Mouse (Mus musculus) yolk sac, embryonic 10.5 days (tissue): Measurements from ENCODE around the gene Cenpj.

Source experiments
- DNase-seq: peaks from one replicate; pipeline ENCODE4 v3.0.0-alpha.2; 2017; ENCODE audit warnings: low spot score

The Cenpj gene

DNA sequence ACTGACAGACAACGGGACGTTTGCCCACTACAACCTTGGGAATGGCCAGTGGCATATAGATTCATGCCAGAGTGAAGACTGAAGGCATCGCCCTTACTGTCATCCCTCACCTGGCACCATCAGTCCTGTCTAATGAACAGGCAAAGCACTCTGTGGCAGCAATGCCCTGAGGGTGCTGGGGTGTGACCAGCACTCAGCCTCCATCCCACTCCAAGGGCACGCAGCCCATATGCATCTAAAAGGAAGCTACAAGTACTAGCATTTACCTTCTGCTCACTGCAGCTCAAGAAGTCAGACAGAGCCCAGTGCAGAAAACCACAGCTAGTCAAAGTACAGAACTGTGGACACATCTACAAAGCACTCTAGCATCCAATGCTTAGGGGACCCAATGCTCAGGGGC, 29.7 kb downstream of the Cenpj start:
- no peak for DNase-seq

DNA sequence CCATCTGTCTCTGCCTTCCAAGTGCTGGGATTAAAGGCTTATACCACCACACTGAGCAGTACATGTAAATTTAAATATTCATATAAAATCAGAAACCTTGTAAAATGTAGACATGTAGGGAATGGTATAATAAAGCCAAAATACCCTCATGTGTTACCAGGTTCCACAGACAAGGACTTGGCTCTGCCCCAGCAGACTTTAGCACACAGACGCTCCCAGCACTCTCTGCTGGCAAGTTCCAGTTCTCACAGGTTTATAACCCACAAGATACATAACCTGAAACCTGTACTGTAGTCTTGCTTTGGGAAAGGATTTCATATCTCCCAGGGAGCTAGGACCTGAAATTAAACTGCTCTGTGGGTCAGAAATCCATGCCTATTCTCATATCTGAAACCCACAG, 30.3 kb downstream of the Cenpj start:
- no peak for DNase-seq

DNA sequence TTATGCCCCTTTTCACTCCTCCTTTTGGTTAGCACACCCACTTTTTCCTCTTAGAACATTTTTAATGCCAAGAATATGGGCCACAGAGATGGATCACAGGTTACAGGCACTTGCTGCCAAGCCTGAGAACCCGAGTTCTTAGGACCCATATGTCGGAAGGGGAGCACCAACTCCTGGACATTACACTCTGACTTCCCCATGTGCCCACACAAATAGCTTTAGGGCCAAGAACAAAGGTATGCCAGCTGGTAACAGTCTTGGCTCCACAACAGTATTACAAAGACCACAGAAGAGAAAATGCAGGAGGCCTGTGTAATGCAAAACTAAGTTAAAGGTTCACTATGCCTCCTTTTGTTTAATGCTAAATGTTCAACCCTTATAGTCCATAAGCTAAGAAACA, 44.4 kb downstream of the Cenpj start:
- no peak for DNase-seq

DNA sequence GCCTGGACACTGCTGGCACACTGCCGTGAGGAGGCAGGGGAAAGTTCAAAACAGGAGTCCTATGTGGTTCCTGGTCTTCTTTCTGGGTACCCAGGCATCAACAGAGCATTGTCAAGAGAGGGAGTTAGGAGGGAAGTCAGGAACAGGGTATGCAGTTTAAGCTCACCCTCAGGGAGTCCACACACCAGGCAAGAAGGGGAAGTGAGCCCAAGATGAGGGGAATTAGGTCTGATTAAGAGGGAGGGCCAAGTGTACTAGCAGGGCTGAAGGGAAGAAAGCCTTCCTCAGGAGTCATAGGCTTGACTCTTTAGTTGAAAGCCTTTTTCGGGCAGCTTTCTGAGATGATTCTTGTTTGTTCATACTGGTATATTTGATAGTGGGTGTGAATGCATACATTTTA, 60.5 kb downstream of the Cenpj start:
- no peak for DNase-seq

DNA sequence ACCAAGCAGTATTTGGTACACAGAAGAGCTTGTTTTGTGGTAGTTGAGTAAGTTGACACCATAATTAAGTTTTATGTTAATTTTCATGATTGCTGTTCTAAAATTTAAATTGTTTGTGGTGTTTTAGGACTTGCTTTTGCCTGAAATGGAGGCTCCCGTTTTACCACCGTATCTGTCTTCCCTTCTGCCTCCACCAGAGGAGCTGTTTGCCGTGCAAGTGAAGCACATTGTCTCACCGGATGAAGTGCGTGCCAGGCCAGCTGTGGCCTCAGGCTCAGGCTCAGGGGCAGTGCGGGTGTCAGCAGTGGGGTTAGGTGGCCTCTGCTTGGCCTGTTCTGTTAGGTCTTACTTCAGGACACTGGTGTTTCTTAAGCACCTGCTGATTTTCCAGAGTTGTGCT, 63.1 kb downstream of the Cenpj start:
- DNase-seq, result no peak

DNA sequence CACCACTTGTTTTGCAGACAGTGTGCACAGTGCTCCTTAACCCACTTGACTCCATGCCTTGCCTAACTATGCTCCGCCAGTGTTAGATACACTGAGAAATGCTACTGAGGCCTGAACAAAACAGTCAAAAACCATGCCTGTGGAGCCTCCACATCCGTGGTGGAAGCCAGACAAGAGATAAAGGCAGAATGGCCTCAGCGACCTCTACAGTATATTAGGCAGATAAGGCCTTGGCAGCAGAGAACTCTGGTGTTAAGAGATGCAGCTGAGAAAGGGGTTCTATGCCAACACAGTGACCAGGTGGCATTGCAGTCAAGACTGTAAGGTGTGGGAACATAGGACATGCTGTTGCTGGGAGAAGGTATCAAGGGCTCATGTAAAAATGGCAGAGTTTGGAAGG, 68.5 kb downstream of the Cenpj start:
- no peak for DNase-seq

DNA sequence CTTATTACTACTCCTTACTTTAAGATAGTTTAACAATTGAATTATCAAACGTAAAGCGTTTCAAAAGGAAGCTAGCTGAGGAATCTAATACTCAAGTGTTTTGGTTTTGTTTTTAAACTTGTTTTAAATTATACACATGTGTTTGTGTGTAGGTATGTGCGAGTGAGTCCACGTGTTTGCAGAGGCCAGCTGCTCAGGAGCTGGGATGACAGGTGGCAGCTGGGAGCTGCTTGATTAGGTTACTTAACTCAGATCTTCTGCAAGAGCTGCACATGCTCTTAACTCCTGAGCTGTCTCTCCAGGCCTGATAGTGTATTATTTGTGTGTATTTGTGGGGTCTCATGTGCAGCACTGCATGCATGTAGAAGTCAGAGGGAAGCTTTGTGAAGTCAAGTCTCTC, 72.8 kb downstream of the Cenpj start:
- DNase-seq, result no peak

DNA sequence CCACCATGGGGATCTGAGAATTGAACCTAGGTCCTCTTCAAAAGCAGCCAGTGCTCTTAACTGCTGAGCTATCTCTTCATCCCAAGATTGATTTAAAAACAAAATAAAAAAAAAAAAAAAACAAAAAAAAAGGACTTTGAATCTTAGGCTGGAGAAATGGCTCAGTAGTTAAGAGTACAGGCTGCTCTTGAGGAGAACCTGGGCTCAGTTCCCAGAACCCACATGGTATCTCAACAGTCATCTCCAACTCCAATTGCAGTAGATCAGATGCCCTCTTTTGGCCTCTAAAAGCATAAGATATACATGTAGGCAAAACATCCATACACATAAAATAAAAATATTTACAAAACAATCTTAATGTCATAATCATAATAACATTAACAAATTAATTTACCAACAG, 85.4 kb downstream of the Cenpj start:
- DNase-seq, result no peak
